Mouse (Mus musculus): ENCODE results near the gene Itga7.

DNA sequence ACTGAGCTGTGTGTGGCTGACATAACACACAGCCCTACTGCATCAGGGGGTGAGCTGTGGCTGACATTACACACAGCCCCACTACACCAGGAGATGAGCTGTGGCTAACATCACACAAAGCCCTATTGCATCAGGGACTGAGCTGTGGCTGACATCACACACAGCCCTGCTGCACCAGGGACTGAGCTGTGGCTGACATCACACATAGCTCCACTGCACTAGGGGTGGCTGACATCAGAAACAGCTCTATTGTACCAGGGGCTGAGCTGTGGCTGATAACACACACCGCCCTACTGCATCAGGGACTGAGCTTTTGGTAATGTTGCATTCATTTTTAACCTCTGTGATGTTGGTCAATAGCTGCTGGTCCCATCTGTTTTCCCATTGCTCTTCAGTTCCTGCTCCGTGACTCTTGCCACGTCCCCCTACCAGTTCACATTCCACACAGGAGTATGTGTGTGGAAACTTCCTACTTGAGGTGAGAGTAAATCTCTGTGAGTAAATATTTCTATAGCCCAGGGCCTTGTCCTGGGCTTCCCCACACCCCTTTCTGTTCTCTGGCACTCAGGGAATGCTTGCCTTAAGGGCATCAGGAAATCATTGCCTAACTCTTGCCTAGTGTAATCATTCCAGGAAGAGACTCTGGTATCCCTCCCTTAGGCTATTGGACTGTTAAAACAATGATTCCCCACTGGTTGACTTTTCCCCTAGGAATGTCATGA, 47.2 kb downstream of the Itga7 start:
- TF ChIP-seq CTCF (IDR thresholded peaks at IDR 0.05; ENCODE audit: low read depth) = no peak
- no peak for TF ChIP-seq EP300 (IDR thresholded peaks at IDR 0.05; ENCODE audit: low read depth)

Data from heart, postnatal 0 days (tissue).